Mouse (Mus musculus): ENCODE results near the gene Snx1.

GRCm38 (mm10) chr9:66091327-66092231 is 34.8 kb downstream of the Snx1 start:
- TF ChIP-seq CTCF (conservative IDR thresholded peaks at IDR 0.05; ENCODE audit: insufficient read depth, insufficient read length, low read depth, low read length): no peak
- no peak for TF ChIP-seq POLR2A (IDR thresholded peaks at IDR 0.05; ENCODE audit: low read depth, low read length)

All from kidney, adult 2 months (tissue).